Mouse (Mus musculus) G1E (cell line): ENCODE data around the gene Cd38.
"Not testable (repeated sequence)": the region's sequence is repeated elsewhere in the genome, so short reads cannot be mapped to it uniquely, and the experiment has no call there.

Experiments
- CTCF ChIP-seq: IDR thresholded peaks from 2 replicates; pipeline ENCODE4 v1.5.1; 2012; ENCODE audit warnings: low read depth, low read length, inconsistent platforms, mixed read lengths
- GATA1 ChIP-seq: IDR thresholded peaks from 2 replicates; pipeline ENCODE4 v1.6.1; 2012; ENCODE audit warnings: borderline replicate concordance, low read length, inconsistent platforms, mixed read lengths
- GATA2 ChIP-seq: IDR thresholded peaks from 2 replicates; pipeline ENCODE4 v1.6.1; 2012; ENCODE audit warnings: low read depth, low read length, inconsistent platforms, borderline replicate concordance
- POLR2AphosphoS5 ChIP-seq: IDR thresholded peaks from 2 replicates; pipeline ENCODE4 v1.6.1; 2012; ENCODE audit warnings: low read depth, low read length, inconsistent platforms; ENCODE audit not compliant: insufficient replicate concordance
- TAL1 ChIP-seq: conservative IDR thresholded peaks from 2 replicates; pipeline ENCODE4 v1.6.1; 2012; ENCODE audit warnings: low read depth, low read length, inconsistent platforms, mixed read lengths

DNA sequence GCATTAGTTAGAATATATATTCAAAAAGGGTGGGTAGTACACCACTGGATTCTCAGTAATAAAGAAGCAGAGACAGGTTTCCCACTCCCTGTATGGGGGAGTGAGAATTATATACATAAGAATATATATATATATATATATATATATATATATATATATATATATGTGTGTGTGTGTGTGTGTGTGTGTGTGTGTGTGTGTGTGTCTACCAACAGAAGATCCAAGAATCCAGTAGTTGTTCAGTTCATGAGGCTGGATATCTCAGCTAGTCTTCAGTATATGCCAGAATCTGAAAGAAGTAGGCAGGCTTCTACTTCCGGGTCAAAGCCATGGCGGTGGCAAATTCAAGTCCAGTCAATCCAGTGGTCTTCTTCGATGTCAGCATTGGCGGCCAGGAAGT lies 44.5 kb downstream of the Cd38 start, which contains the start of gene Gm7879:
- not testable (repeated sequence) for TF ChIP-seq CTCF, GATA1, TAL1, POLR2AphosphoS5, GATA2
